Mouse (Mus musculus) MEL (cell line): Measurements from ENCODE around the gene Tmem165. TPM values are rescaled to one million over a fixed set of nuclear protein-coding genes. Genes with fewer than 3 reads are reported as not detected.
A peak's percentile ranks its signal among the peaks of the same experiment; 100 is the strongest.

ENCODE experiments used
- DNase-seq: peaks from one replicate; pipeline ENCODE4 v3.0.0; 2011; ENCODE audit warnings: low read depth, low spot score
- H3K27ac ChIP-seq: 2 replicates; pipeline ENCODE4 v1.5.1; 2012; ENCODE audit warnings: low read depth, mild to moderate bottlenecking, control low read depth, low read length, moderate library complexity; ENCODE audit not compliant: control insufficient read depth
- H3K27me3 ChIP-seq, 2 experiments: fragments of 150-350 bp in 1 of 2; sonication (generic) in 1 of 2; 2 replicates each; pipeline ENCODE4 v1.6.1; 2012; ENCODE audit warnings: low read length in 2 of 2, mild to moderate bottlenecking in 2 of 2, improper control_type of control experiment in 1 of 2, moderate library complexity in 1 of 2; ENCODE audit not compliant: insufficient read depth in 2 of 2, control insufficient read depth in 1 of 2
- H3K36me3 ChIP-seq, 2 experiments: 2 replicates each; pipeline ENCODE4 v1.6.1; 2012 to 2014; ENCODE audit warnings: low read length in 2 of 2, improper control_type of control experiment in 1 of 2, inconsistent platforms in 1 of 2, mild to moderate bottlenecking in 1 of 2; ENCODE audit not compliant: insufficient read depth in 2 of 2, control insufficient read depth in 1 of 2
- H3K4me1 ChIP-seq, 2 experiments: fragments of 150-350 bp in 1 of 2; sonication (generic) in 1 of 2; 2 replicates each; pipeline ENCODE4 v1.6.1; 2012; ENCODE audit warnings: low read length in 2 of 2, improper control_type of control experiment in 1 of 2, mild to moderate bottlenecking in 1 of 2; ENCODE audit not compliant: insufficient read depth in 2 of 2, control insufficient read depth in 1 of 2
- H3K4me3 ChIP-seq, 2 experiments: fragments of 150-350 bp in 1 of 2; sonication (generic) in 1 of 2; 2 replicates each; pipeline ENCODE4 v1.5.1; 2012; ENCODE audit warnings: low read depth in 2 of 2, low read length in 2 of 2, mild to moderate bottlenecking in 2 of 2, moderate library complexity in 2 of 2, control low read depth in 1 of 2, improper control_type of control experiment in 1 of 2; ENCODE audit not compliant: control insufficient read depth in 1 of 2, insufficient read depth in 1 of 2
- H3K79me2 ChIP-seq: 2 replicates; pipeline ENCODE4 v1.6.1; 2012; ENCODE audit warnings: mild to moderate bottlenecking, low read length, moderate library complexity; ENCODE audit not compliant: control insufficient read depth, poor library complexity, insufficient read depth
- H3K9ac ChIP-seq: 2 replicates; pipeline ENCODE4 v1.6.1; 2012; ENCODE audit warnings: low read depth, mild to moderate bottlenecking, control low read depth, low read length, moderate library complexity; ENCODE audit not compliant: control insufficient read depth, poor library complexity, severe bottlenecking
- H3K9me3 ChIP-seq: fragments of 150-350 bp; sonication (generic); replicated peaks from 2 replicates; pipeline ENCODE4 v1.6.1; 2012; ENCODE audit warnings: mild to moderate bottlenecking, low read length, improper control_type of control experiment, moderate library complexity; ENCODE audit not compliant: insufficient read depth
- CHD1 ChIP-seq: IDR thresholded peaks from 2 replicates; pipeline ENCODE4 v1.6.1; 2012; ENCODE audit warnings: low read depth, mild to moderate bottlenecking, inconsistent platforms, low read length, improper control_type of control experiment
- CTCF ChIP-seq, 3 experiments: IDR thresholded peaks in 2 of 3; conservative IDR thresholded peaks in 1 of 3; 2 replicates each; pipeline ENCODE4 v1.5.1; 2011 to 2012; ENCODE audit warnings: low read length in 3 of 3, low read depth in 2 of 3, mild to moderate bottlenecking in 2 of 3, improper control_type of control experiment in 1 of 3, inconsistent platforms in 1 of 3, mixed read lengths in 1 of 3, moderate library complexity in 1 of 3; ENCODE audit not compliant: control insufficient read depth in 1 of 3, insufficient read depth in 1 of 3, poor library complexity in 1 of 3, severe bottlenecking in 1 of 3
- E2F4 ChIP-seq: IDR thresholded peaks from 2 replicates; pipeline ENCODE4 v1.6.1; 2011; ENCODE audit warnings: low read depth, low read length, improper control_type of control experiment, borderline replicate concordance
- EP300 ChIP-seq, 2 experiments: IDR thresholded peaks; 2 replicates each; pipeline ENCODE4 v1.6.1; 2011; ENCODE audit warnings: improper control_type of control experiment in 2 of 2, low read length in 2 of 2, low read depth in 1 of 2, mild to moderate bottlenecking in 1 of 2
- ETS1 ChIP-seq: IDR thresholded peaks from 2 replicates; pipeline ENCODE4 v1.6.1; 2012; ENCODE audit warnings: low read depth, mild to moderate bottlenecking, inconsistent platforms, low read length, improper control_type of control experiment, moderate library complexity
- GABPA ChIP-seq: IDR thresholded peaks from 2 replicates; pipeline ENCODE4 v1.6.1; 2012; ENCODE audit warnings: low read depth, mild to moderate bottlenecking, inconsistent platforms, low read length, improper control_type of control experiment, moderate library complexity
- HCFC1 ChIP-seq: IDR thresholded peaks from 2 replicates; pipeline ENCODE4 v1.6.1; 2012; ENCODE audit warnings: low read depth, mild to moderate bottlenecking, inconsistent platforms, low read length, improper control_type of control experiment, moderate library complexity
- JUND ChIP-seq: IDR thresholded peaks from 2 replicates; pipeline ENCODE4 v1.6.1; 2011; ENCODE audit warnings: low read depth, mild to moderate bottlenecking, improper control_type of control experiment, low read length
- MAFK ChIP-seq: IDR thresholded peaks from 2 replicates; pipeline ENCODE4 v1.6.1; 2011; ENCODE audit warnings: low read depth, mild to moderate bottlenecking, low read length, improper control_type of control experiment, borderline replicate concordance
- MAZ ChIP-seq: IDR thresholded peaks from 2 replicates; pipeline ENCODE4 v1.6.1; 2012; ENCODE audit warnings: low read depth, mild to moderate bottlenecking, inconsistent platforms, low read length, improper control_type of control experiment
- MEF2A ChIP-seq: IDR thresholded peaks from 2 replicates; pipeline ENCODE4 v1.6.1; 2014; ENCODE audit warnings: low read depth, mild to moderate bottlenecking, inconsistent platforms, low read length, improper control_type of control experiment; ENCODE audit not compliant: poor library complexity, insufficient replicate concordance, severe bottlenecking; ENCODE audit errors: extremely low read depth
- MYB ChIP-seq: IDR thresholded peaks from 2 replicates; pipeline ENCODE4 v1.6.1; 2011; ENCODE audit warnings: mild to moderate bottlenecking, low read depth, low read length, improper control_type of control experiment
- POLR2A ChIP-seq, 2 experiments: IDR thresholded peaks; 2 replicates each; pipeline ENCODE4 v1.6.1; 2011 to 2012; ENCODE audit warnings: low read length in 2 of 2, mild to moderate bottlenecking in 2 of 2, control low read depth in 1 of 2, improper control_type of control experiment in 1 of 2, low read depth in 1 of 2, moderate library complexity in 1 of 2; ENCODE audit not compliant: control insufficient read depth in 1 of 2, insufficient read depth in 1 of 2, poor library complexity in 1 of 2
- TAL1 ChIP-seq: IDR thresholded peaks from 2 replicates; pipeline ENCODE4 v1.6.1; 2012; ENCODE audit warnings: mild to moderate bottlenecking, inconsistent platforms, low read length, moderate library complexity, mixed read lengths
- TBP ChIP-seq: IDR thresholded peaks from 2 replicates; pipeline ENCODE4 v1.8.0; 2011; ENCODE audit warnings: low read depth, low read length, improper control_type of control experiment
- UBTF ChIP-seq: IDR thresholded peaks from 2 replicates; pipeline ENCODE4 v1.6.1; 2012; ENCODE audit warnings: low read depth, mild to moderate bottlenecking, inconsistent platforms, low read length, improper control_type of control experiment, moderate library complexity, borderline replicate concordance; ENCODE audit not compliant: insufficient read depth
- ZC3H11A ChIP-seq: IDR thresholded peaks from 2 replicates; pipeline ENCODE4 v1.6.1; 2012; ENCODE audit warnings: low read depth, mild to moderate bottlenecking, inconsistent platforms, low read length, improper control_type of control experiment
- ZMIZ1 ChIP-seq: IDR thresholded peaks from 2 replicates; pipeline ENCODE4 v1.6.1; 2012; ENCODE audit warnings: low read depth, mild to moderate bottlenecking, inconsistent platforms, low read length, improper control_type of control experiment, moderate library complexity
- ZNF384 ChIP-seq: IDR thresholded peaks from 2 replicates; pipeline ENCODE4 v1.6.1; 2012; ENCODE audit warnings: low read depth, mild to moderate bottlenecking, inconsistent platforms, low read length, improper control_type of control experiment
- polyA plus RNA-seq, 2 experiments: library from polyadenylated mRNA; stranded (reverse) in 1 of 2; unstranded in 1 of 2; fragments of >175 nt in 1 of 2; fragments of >200 nt in 1 of 2; gene quantifications; 2 replicates each; pipeline versions ENCODE4 v1.2.1 to v1.2.4; 2012; ENCODE audit warnings: low replicate concordance in 2 of 2, low read depth in 1 of 2; ENCODE audit not compliant: insufficient read length in 2 of 2, insufficient read depth in 1 of 2, missing spikeins in 1 of 2
- total RNA-seq: library from RNA; depleted of rRNA; stranded (reverse); fragments of 300-350 nt; gene quantifications from 2 replicates; pipeline ENCODE4 v1.2.3, GENCODE M21; 2012

Gene Tmem165
- total and polyA plus RNA-seq, 3 experiments: 66.5 to 154 (median 73.0) TPM

DNA sequence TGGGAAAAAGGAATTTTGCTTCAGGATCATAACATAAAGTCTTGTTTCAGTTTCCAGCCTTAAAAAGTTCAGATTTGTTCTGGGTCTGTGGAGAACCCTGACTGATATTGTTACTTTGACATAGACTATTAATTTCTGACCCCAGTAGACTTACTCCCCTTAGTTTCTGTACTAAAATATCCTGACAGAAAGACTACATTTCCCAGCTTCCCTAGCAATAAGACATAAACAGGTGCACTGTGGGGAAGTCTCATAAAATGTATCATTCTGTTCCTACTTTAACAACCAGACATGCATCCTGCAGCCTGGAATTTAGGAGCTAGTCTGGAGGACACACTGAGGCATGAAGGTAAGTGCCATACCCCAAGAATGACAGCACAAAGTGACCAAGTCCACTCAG is 12.6 kb upstream of the Tmem165 start:
- no peaks in the 10 kb centered on the region for H3K4me1 ChIP-seq
- no peak overlapping the region for H3K9ac ChIP-seq
- no peaks in the 10 kb centered on the region for H3K79me2 ChIP-seq
- no peaks in the 10 kb centered on the region for H3K36me3 ChIP-seq
- no peak overlapping the region for H3K4me3 ChIP-seq
- peaks cover 0 to 4% of the 10 kb centered on the region in 2 experiments; a peak in 2 of 4 replicates for H3K27me3 ChIP-seq
- no peak overlapping the region for H3K27ac ChIP-seq
- DNase-seq: no peak
- no peak for TF ChIP-seq JUND
- TF ChIP-seq UBTF: no peak
- TF ChIP-seq HCFC1: peak; percentile 58; the same call in 1 of the 2 replicates
- H3K9me3 ChIP-seq: no peaks in the 10 kb centered on the region

DNA sequence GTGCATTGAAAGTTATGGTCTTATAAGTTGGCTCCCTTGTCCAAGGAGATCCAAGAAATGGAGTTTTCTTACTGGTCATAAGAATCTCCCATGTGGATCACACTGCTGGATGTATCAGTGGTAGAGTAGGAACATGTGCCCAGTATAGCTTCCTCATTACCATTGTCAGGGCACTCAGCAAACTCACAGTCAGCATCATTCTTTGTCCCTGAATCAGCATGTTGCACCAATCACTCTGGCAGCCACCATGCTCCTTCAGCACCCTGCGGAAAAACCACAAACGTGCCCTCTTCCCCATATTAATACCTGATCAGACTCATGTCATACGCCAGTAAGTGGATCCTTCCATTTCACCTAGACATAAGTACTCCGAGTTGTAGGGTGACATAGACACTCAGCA is 8.6 kb upstream of the Tmem165 start:
- Histone ChIP-seq H3K4me3 (no peak overlapping the region), H3K9ac (no peak overlapping the region), H3K4me1 (peaks cover 0 to 5% of the 10 kb centered on the region in 2 experiments; a peak in 2 of 4 replicates), H3K36me3 (peaks cover 0 to 5% of the 10 kb centered on the region in 2 experiments; a peak in 2 of 4 replicates)
- TF ChIP-seq CTCF (IDR thresholded peaks at IDR 0.05 in 2 of 3, conservative IDR thresholded peaks at IDR 0.05 in 1 of 3; ENCODE audit: control insufficient read depth in 1 of 3, insufficient read depth in 1 of 3, low read depth in 2 of 3, low read length in 3 of 3, poor library complexity in 1 of 3, severe bottlenecking in 1 of 3) (no peak), ZMIZ1 (no peak), ZC3H11A (no peak), MEF2A (no peak), JUND (no peak), TAL1 (no peak)
- TF ChIP-seq, all 39 proteins: peak for 0
- no peak for DNase-seq
- Histone ChIP-seq H3K9me3 (no peaks in the 10 kb centered on the region), H3K27me3 (peaks cover 2 to 5% of the 10 kb centered on the region in 2 experiments; a peak in 3 of 4 replicates), H3K79me2 (no peaks in the 10 kb centered on the region), H3K27ac (no peak overlapping the region)

DNA sequence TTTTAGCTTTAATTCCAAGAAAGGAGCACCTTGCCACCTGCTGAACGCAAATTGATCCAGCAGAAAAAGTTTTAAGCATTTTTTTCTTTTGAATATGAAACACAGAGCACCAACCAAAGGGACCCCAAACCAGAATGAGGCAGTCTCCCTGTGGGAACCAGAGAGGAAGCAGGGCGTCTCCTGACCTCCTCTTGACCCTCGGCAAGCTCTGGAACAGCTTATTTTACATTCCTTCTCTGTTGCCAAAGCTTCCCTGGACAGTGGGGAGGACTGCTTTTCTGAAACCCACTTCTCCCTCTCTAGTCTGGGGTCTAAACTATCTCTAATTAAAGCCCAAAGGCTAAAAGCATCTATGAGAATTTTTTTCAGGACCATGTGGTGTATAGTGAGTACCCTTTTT is 7.3 kb upstream of the Tmem165 start:
- no peak overlapping the region for H3K9ac ChIP-seq
- TF ChIP-seq TBP (no peak), ZC3H11A (no peak), MAFK (no peak), UBTF (no peak), ZNF384 (no peak), EP300 (IDR thresholded peaks at IDR 0.05; ENCODE audit: low read depth in 1 of 2, low read length in 2 of 2) (no peak), ETS1 (no peak), CHD1 (no peak), POLR2A (IDR thresholded peaks at IDR 0.05; ENCODE audit: control insufficient read depth in 1 of 2, insufficient read depth in 1 of 2, low read depth in 1 of 2, low read length in 2 of 2, poor library complexity in 1 of 2) (no peak), MAZ (no peak), ZMIZ1 (no peak), E2F4 (no peak), GABPA (no peak), MYB (no peak)
- TF ChIP-seq, all 39 proteins: peak for 0
- DNase-seq: no peak
- H3K27me3 ChIP-seq: peaks cover 2 to 5% of the 10 kb centered on the region in 2 experiments; a peak in 3 of 4 replicates
- no peaks in the 10 kb centered on the region for H3K9me3 ChIP-seq
- no peak overlapping the region for H3K27ac ChIP-seq
- no peaks in the 10 kb centered on the region for H3K79me2 ChIP-seq
- H3K36me3 ChIP-seq: peaks cover 0 to 5% of the 10 kb centered on the region in 2 experiments; a peak in 2 of 4 replicates
- no peak overlapping the region for H3K4me3 ChIP-seq
- H3K4me1 ChIP-seq: peaks cover 0 to 5% of the 10 kb centered on the region in 2 experiments; a peak in 2 of 4 replicates
